Mouse (Mus musculus): ENCODE measurements at regions not wholly inside any gene's neighbourhood (a gene's known extent, or its start where the extent isn't known, plus 50 kb on each side); places are given as distances from the start of the nearest gene placed in this dataset.

DNA sequence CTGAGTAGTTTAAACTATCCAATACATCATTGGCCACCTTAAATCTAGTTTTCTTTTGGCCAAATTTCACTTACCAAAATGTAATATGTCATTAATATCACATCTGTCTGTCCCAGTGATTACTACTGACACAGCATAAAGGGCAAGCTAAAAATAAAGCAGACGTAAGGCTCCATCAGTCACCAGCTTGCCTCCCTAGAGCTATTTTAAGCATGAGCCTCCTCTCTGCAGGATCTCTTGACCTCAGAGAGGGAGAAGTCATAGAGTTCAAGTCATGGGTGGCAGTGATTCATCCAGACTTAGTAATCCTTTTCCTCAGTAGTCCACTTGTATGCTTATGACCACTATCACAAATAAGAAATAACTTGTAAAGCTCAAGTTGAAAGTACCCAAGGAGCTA is 313.2 kb upstream of the Actbl2 start:
- TF ChIP-seq POLR2A (IDR thresholded peaks at IDR 0.05; ENCODE audit: low read depth, low read length) (no peak), PAX5 (IDR thresholded peaks at IDR 0.05; ENCODE audit: low read length) (no peak), HCFC1 (IDR thresholded peaks at IDR 0.05; ENCODE audit: low read depth, low read length) (no peak), SIN3A (IDR thresholded peaks at IDR 0.05; ENCODE audit: low read length) (no peak)

Measured in CH12.LX (cell line).